Comparison of ENCODE assay signal across 32 mouse cellular contexts in genomic region chr11:51367334-51367733, GRCm38 (mm10).
DNase-seq lines count a peak whose midpoint lies in the region; ATAC-seq and TF ChIP-seq lines count a peak whose summit lies in the region.
"Had no signal": no experiment of that assay in that cellular context is flagged by ENCODE, and none has a peak within 500 bp of the region (broad histone marks: within the 10 kb centered on the region; RNA-seq: fewer than 3 reads in every experiment).

No protein-coding gene starts in this region.

- H3K36me3 ChIP-seq in liver, adult 2 months (ENCODE audit: control insufficient read depth, insufficient read depth, low read length) = no peaks in the 10 kb centered on the region
- no peaks in the 10 kb centered on the region for H3K36me3 ChIP-seq in liver, embryonic 12.5 days
- H3K36me3 ChIP-seq in kidney, embryonic 15.5 days = no peaks in the 10 kb centered on the region
- H3K36me3 ChIP-seq: heart, embryonic 10.5 days; heart, embryonic 15.5 days; liver, embryonic 15.5 days; lung, embryonic 15.5 days; midbrain, embryonic 10.5 days; midbrain, embryonic 15.5 days; neural tube, embryonic 15.5 days had no signal

- no peaks in the 10 kb centered on the region for H3K27me3 ChIP-seq in liver, adult 2 months (ENCODE audit: control insufficient read depth, insufficient read depth, low read length)
- H3K27me3 ChIP-seq in liver, embryonic 12.5 days (replicated peaks) = 0 out of 2 replicates have a peak, but pooled peaks cover 16% of the 10 kb centered on the region
- no peaks in the 10 kb centered on the region for H3K27me3 ChIP-seq in kidney, embryonic 15.5 days
- H3K27me3 ChIP-seq: heart, embryonic 15.5 days; lung, embryonic 15.5 days; midbrain, embryonic 15.5 days; neural tube, embryonic 15.5 days had no signal

- H3K4me1 ChIP-seq in liver, adult 2 months (ENCODE audit: control insufficient read depth, insufficient read depth, low read length) = no peaks in the 10 kb centered on the region
- H3K4me1 ChIP-seq in liver, embryonic 12.5 days = 0 out of 2 replicates have a peak, but pooled peaks cover 6% of the 10 kb centered on the region
- H3K4me1 ChIP-seq in kidney, embryonic 15.5 days = peaks cover 8% of the 10 kb centered on the region; the same call in 1 of the 2 replicates
- H3K4me1 ChIP-seq: liver, embryonic 15.5 days; lung, embryonic 15.5 days; midbrain, embryonic 15.5 days had no signal

- no peak overlapping the region for H3K4me3 ChIP-seq in liver, adult 2 months (ENCODE audit: insufficient read depth, low read depth, low read length)
- no peak overlapping the region for H3K4me3 ChIP-seq in liver, embryonic 12.5 days
- H3K4me3 ChIP-seq in kidney, embryonic 15.5 days (replicated peaks) = no peak overlapping the region
- H3K4me3 ChIP-seq: erythroblast, embryonic 14.5 days; heart, embryonic 10.5 days; heart, embryonic 15.5 days; liver, embryonic 15.5 days; lung, embryonic 15.5 days; midbrain, embryonic 10.5 days; midbrain, embryonic 15.5 days; neural tube, embryonic 15.5 days had no signal

- H3K9me3 ChIP-seq in liver, embryonic 12.5 days (replicated peaks) = no peaks in the 10 kb centered on the region
- no peaks in the 10 kb centered on the region for H3K9me3 ChIP-seq in kidney, embryonic 15.5 days (replicated peaks)
- H3K9me3 ChIP-seq: heart, embryonic 15.5 days; liver, embryonic 15.5 days; lung, embryonic 15.5 days; midbrain, embryonic 10.5 days; midbrain, embryonic 15.5 days; neural tube, embryonic 15.5 days had no signal

- peak; percentile 3 for DNase-seq in liver, adult 2 months (ENCODE audit: extremely low read depth, low read depth, low spot score)
- peak; percentile 32 for DNase-seq in 416B (ENCODE audit: low read depth)
- no peak for DNase-seq in ovary, postnatal 14 days (ENCODE audit: low spot score)
- DNase-seq: adrenal gland, postnatal 14 days; cerebellum, adult 18-20 months; cerebellum, postnatal 10 days; heart, postnatal 36 days; kidney, adult 18-20 months; kidney, postnatal 4 days; layer of hippocampus, postnatal 36 days; left cerebral cortex, postnatal 4 days; lung, postnatal 4 days; spleen, adult 18-20 months; thymus, adult 18-20 months; thymus, postnatal 25 days had no signal

- H3K79me2 ChIP-seq in liver, adult 2 months (ENCODE audit: control insufficient read depth, insufficient read depth, low read length) = no peaks in the 10 kb centered on the region

- H3K9ac ChIP-seq in liver, adult 2 months (ENCODE audit: low read depth, low read length) = no peak overlapping the region
- H3K9ac ChIP-seq in liver, embryonic 12.5 days = no peak overlapping the region
- no peak overlapping the region for H3K9ac ChIP-seq in kidney, embryonic 15.5 days
- H3K9ac ChIP-seq: heart, embryonic 15.5 days; hindbrain, embryonic 14.5 days; liver, embryonic 15.5 days; lung, embryonic 15.5 days; midbrain, embryonic 15.5 days; neural tube, embryonic 15.5 days had no signal

- no peak for ATAC-seq in liver, embryonic 12.5 days
- ATAC-seq in granulocyte monocyte progenitor cell, adult 5-6 weeks (replicated peaks; ENCODE audit: poor library complexity, severe bottlenecking) = peak; percentile 89
- ATAC-seq in megakaryocyte progenitor cell, adult 5-6 weeks (replicated peaks; ENCODE audit: poor library complexity) = peak; percentile 69
- no peak for ATAC-seq in kidney, embryonic 15.5 days (replicated peaks; ENCODE audit: low FRiP score)
- ATAC-seq: forebrain, embryonic 16.5 days; inflammation-experienced regulatory T-cells, adult 6 months; midbrain, embryonic 15.5 days had no signal

- no peak overlapping the region for H3K27ac ChIP-seq in liver, adult 2 months (replicated peaks; ENCODE audit: insufficient read depth, low read depth, low read length)
- H3K27ac ChIP-seq in liver, embryonic 12.5 days = no peak overlapping the region
- no peak overlapping the region for H3K27ac ChIP-seq in kidney, embryonic 15.5 days
- H3K27ac ChIP-seq: heart, embryonic 10.5 days; heart, embryonic 15.5 days; hindbrain, embryonic 14.5 days; kidney, postnatal 0 days; liver, embryonic 15.5 days; lung, embryonic 15.5 days; midbrain, embryonic 10.5 days; midbrain, embryonic 15.5 days; neural tube, embryonic 15.5 days; stomach, postnatal 0 days had no signal

- no peak for TF ChIP-seq CTCF in liver, adult 2 months (IDR thresholded peaks at IDR 0.05; ENCODE audit: low read depth, low read length)

- no peak for TF ChIP-seq POLR2A in liver, adult 2 months (IDR thresholded peaks at IDR 0.05; ENCODE audit: extremely low read depth, insufficient read depth, low read length)

- 66% methylated on average over 5 of the region's 5 CpGs for WGBS in liver, adult 2 months
- 23% methylated on average over 5 of the region's 5 CpGs for WGBS in liver, embryonic 12.5 days (ENCODE audit: insufficient replicate concordance)
- WGBS in kidney, embryonic 15.5 days = 54% methylated on average over 5 of the region's 5 CpGs

- no peak overlapping the region for H3K4me2 ChIP-seq in liver, embryonic 12.5 days
- no peak overlapping the region for H3K4me2 ChIP-seq in kidney, embryonic 15.5 days
- H3K4me2 ChIP-seq: heart, embryonic 15.5 days; hindbrain, embryonic 14.5 days; liver, embryonic 15.5 days; lung, embryonic 15.5 days; midbrain, embryonic 15.5 days; neural tube, embryonic 15.5 days had no signal

Comparison
In these comparisons a context has a peak if more than half of its experiments do, and no peak if none do; other contexts are left out.
1. ATAC-seq: peak in granulocyte monocyte progenitor cell, adult 5-6 weeks (single experiment) and megakaryocyte progenitor cell, adult 5-6 weeks (single experiment); none in liver, embryonic 12.5 days (single experiment) and kidney, embryonic 15.5 days (single experiment).